Mouse (Mus musculus) mouse embryonic stem cell (cell line): ENCODE results near the gene Ccdc7a.
"Not testable (repeated sequence)": the region's sequence is repeated elsewhere in the genome, so short reads cannot be mapped to it uniquely, and the experiment has no call there.

Source experiments
- in situ Hi-C, 2 experiments: fragments of 300-500 bp; cut with MboI; formaldehyde crosslinking; loops; 1 replicate in 1 of 2; 3 replicates in 1 of 2; pipeline ENCODE4 v1.14.3; 2019 to 2020; ENCODE audit warnings: low sequenced_read_pairs in 2 of 2, low pct_unique_long_range_greater_than_20kb in 1 of 2, mixed read lengths in 1 of 2; ENCODE audit not compliant: unreplicated experiment in 1 of 2

Ccdc7a gene

DNA sequence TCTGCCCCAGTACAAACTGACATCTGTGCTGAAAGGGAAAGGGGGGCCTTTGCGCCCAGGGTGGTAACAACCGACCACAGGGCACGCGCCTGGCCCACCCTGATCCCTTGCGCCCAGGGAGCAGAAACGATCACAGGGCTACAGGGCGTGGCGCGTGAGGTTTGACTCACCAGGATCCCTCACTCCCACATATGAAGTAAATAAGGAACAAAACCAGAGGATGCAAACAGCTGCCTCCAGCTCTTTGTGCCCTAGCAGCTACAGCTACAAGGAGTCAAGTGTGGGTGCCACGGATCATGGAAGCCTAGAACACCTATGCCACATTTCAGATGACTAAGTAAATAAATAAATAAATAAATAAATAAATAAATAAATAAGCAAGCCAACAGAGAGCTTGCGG lies at the start of gene Ccdc7a:
Ccdc7a (minus strand) TSS at position 101 of the 400 bp plus-strand sequence.
- in situ Hi-C loops, result not testable (repeated sequence)

DNA sequence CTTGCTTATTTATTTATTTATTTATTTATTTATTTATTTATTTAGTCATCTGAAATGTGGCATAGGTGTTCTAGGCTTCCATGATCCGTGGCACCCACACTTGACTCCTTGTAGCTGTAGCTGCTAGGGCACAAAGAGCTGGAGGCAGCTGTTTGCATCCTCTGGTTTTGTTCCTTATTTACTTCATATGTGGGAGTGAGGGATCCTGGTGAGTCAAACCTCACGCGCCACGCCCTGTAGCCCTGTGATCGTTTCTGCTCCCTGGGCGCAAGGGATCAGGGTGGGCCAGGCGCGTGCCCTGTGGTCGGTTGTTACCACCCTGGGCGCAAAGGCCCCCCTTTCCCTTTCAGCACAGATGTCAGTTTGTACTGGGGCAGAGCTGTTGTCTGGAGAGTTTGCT lies 1.5 kb upstream of the Ccdc7a start, which contains the start of gene Ccdc7b:
Ccdc7b (plus strand) TSS at position 301 of the 400 bp plus-strand sequence.
- in situ Hi-C loops, result not testable (repeated sequence)

DNA sequence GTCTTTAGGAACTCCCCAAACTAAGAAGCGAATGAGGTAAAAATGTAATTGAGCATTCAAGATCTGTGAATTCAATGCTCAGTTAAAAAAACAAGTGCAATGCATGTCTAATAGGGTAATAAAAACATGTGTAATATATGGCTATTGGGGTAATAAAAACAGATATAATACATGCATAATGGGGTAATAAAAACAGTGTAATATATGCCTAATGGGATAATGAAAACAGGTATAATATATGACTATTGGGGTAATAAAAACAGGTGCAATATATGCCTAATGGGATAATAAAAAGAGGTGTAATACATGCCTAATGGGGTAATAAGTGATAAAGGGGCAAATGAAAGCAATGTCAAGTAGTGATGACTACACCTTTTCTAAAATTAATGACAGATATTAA lies 73.9 kb downstream of the Ccdc7a start:
- in situ Hi-C loops, result no loop called here

DNA sequence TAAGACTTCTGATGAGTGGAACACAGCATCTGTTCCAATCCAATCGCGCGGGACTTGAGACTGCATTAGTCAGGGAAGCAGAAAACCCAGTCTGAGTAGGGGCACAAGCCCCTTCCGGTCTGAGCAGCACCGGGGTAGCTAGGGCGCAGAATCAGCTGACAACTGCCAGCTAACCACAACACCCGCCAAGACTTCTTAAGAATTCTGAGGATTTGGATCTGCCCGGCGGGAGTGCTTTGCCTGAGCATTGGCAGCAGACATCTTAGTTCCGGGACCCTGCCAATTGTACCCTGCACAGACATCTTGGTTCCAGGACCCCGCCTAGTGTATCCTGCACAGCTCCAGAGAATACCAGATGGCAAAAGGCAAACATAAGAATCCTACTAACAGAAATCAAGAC lies 116.4 kb downstream of the Ccdc7a start:
- in situ Hi-C loops, result not testable (repeated sequence)

DNA sequence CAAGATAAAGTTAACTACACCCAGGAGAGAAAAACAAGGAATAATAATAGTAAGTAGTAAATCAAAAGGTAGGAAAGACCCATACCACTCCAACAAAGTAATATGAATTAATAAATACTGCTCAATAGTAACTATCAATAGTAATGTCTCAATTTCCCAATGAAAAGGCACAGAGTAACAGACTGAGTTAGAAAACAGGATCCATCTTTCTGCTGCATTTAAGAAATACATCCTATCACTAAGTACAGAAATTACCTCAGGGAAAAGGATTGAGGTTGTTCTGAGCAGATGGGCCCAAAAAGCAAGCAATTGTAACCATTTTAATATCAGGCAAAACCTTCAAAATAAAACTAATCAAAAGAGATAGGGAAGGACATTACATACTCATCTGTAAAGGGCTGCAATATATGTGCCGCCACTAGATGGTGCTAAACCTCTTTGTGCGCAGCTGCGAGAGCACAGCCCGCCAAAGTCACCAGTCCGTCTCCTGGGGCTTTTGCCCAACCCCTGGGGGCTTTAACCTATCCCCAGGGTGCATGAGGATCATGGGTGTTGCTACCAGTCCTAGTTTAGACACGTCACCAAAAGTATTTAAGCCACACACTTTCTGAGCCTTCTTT lies 124.2 kb downstream of the Ccdc7a start:
- in situ Hi-C loops, result not testable (repeated sequence)

DNA sequence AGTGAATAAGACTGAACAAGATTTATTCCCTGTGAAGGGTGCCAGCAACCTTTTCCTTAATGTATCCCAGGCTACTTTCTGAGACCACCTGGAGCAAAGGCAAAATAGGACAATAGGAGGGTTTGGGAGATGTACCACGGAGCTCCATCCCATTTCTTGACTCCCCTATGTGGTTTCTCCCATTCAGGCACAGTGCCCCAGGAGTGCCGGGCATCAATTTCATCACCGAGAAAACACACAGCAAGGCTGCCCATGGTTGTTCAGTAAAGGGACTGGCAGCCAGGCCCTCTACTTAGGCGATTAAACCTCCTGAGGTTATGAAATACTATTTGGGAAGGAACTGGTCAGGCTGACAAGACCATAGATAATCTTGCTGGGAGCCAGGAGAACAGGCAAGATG lies 131.9 kb downstream of the Ccdc7a start:
- in situ Hi-C loops, result no loop called here

DNA sequence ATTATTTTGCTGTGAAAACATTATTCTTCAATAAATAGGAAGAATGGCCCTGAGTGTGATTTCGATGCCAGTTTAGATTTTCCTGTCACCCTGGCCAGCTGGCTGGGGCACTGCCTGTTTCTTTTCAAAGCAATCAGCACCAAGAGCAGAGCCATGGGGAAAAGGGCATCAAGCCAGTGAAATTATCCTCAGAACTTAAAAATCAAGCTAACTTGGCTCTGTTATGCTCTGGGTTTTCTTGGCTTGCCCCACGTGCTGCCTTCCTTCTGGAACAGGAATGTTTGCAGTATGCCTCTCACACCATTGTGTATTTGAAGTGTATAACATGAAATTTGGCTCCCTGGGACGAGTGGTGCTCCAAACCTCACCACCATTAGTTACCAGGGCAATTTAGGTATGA lies 182.6 kb downstream of the Ccdc7a start:
- in situ Hi-C loops, result no loop called here

DNA sequence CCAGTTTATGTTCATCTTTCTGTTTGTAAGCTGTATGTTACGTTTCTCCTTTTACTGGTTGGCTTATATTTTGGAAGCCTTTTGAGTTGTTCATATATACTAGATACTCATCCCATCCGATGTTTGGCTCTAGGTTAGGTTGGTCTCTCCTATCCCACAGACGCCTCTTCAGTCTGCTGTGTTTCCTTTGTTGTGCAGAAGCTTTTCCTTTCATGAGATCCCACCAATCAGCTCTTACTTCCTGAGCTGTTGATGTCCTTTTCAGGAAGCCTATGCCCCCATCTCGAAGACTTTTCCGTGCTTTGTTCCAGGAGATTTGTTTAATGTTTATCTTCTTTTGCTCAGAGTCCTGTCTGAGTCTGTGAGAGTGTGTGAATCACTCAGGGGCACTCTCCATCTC lies 221.6 kb downstream of the Ccdc7a start:
- in situ Hi-C loops, result no loop called here

DNA sequence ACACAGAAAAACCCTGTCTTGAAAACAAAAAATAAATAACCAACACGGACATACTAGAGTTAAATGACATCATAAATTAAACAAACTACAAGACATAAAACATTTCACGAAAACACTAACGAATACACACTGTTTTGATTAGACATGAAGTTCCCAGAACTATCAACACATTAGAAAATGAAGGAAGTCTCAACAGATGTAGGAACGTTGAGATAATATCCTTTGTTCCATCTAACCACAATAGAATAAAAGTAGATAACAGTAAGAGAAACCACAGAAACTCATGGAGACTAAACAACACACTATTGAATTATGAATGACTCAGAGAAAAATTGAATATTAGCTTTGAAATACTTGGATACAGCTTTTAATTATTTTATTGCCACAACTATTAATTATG lies 252.8 kb downstream of the Ccdc7a start:
- in situ Hi-C loops, result no loop called here

DNA sequence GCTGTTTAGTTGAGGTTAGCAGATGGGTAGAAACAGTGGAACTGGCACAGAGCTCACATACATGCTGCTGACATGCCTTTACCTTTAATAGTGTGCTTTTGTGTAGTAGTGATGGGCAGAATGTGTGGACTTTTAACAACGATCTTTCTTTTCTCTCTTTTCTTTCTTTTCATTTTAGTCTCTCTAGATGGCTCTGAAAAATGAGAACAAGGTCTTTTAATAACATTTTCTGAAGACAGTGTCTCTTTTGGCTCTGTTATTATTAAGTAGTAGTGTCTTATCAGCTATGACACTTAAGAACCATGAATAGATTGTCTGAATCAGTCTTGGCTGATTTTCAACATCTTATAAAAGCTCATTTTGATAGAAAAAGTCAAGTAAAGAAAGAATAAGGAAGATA lies 266.7 kb downstream of the Ccdc7a start, which contains the start of gene Gm3952:
Gm3952 (minus strand) TSS at position 101 of the 400 bp plus-strand sequence.
- in situ Hi-C loops, result no loop called here

DNA sequence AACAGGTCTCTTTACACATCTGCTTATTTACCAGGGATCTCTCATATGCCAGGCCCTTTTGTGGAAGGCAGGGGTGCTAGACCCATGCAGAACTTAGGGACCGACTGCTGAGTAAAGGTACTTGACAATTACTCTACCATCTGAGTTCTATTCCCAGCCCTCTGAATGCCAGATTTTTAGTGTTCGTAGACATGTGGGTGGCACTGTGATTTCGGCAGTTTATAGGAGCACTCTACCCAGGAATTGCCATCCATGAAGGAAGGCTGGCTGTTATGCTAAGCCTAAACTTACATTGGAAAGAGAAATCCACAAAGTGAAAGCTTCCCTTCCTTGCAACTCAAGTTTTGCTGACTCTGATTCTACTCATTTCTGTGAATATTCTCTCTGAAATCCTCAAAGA lies 329.6 kb downstream of the Ccdc7a start:
- in situ Hi-C loops, result no loop called here

DNA sequence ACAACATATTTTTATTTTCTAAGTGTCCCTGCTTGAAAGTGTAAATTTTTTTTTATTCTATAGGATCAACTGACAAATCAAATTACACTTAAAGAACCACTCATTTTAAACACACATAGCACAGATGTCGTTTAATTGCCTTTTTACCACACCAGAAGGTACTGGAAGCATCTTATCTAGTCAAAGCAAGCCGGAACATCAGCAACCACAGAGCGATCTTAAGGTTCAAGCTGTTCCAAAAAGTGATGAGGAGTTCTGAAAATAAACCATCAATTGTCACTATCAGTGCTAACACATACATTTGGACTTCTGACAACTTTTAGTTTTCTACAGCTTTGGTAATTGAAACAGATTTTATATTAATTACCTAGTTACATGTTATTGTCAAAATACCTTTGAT lies 331.2 kb downstream of the Ccdc7a start:
- in situ Hi-C loops, result no loop called here

DNA sequence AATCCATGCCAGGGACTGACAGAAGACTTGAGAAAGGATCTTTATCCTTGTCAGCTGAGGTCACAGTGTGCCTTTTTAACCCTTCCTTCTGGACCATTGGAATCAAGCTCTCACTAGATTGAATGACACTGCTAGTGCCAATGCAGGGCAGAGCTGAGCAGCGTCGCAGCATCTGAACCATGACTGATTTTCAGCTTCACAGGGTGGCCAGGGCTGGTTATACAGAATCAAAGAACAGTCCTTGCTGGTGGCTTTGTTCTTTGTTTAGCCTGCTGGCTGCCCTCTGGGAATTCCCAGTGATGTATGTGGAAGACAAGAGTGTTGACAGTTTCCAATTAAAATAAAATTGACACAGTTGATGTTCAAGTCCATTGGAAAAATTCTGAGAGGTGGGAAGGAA lies 333.1 kb downstream of the Ccdc7a start:
- in situ Hi-C loops, result no loop called here

DNA sequence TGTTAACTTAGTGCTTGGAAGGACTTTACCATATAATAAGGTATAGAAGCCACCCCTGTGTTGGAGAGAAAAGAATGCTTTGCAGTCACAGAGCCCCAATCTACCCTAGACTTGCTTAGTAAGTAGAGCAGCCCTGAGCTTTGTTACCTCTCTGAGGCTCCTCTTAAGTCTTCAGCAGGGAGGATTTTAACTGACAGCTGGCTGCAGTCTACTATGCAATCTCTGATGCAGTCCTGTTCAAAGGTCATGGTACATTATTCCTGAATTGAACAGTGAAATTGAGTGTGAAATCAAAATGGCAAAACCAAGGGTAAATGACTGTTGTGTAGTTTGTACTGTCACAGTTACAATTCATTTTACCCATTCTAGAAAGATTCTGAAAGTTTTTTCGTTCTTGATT lies 338.1 kb downstream of the Ccdc7a start:
- in situ Hi-C loops, result no loop called here

DNA sequence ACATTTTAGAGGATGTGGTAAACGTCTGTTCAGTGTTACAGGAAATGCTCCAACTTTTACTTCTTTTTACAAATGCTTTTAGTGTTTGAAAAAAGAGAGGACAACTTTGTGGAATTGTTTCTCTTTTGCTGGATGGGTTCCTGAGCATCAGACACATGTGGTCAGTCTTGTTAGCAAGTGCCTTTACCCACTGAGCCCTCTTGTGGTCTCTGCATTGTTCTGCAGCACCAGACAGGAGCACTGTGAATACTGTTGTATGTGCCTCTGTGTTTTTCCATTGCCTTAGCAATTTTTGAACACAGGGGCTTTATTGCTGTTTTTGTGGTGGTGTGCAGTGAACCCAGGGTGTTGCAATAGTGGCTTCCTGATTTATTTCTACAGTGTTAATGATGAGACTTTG lies 340.5 kb downstream of the Ccdc7a start:
- in situ Hi-C loops, result no loop called here

DNA sequence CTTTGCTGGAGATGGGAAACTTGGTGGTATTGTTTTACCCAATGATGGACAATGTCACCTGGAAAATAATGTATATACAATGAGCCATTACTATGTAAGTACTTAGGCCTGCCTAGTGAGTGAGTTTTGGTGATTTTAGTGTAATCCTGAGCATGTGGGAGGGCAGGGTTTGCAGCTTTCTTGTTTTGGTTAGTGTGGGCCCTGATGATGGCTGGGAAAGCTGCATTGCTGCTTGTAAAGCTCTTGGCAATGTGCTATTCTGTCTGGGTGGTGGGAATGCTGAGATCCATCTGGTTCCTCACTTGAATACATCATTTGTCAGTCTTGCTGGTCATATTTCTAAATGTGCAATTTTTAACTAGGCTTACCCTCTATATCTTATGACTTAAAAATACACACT lies 349.1 kb downstream of the Ccdc7a start:
- in situ Hi-C loops, result loop anchor here (10.0 kb wide), 1 partner anchor 61 kb away; no protein-coding TSS in a partner anchor

DNA sequence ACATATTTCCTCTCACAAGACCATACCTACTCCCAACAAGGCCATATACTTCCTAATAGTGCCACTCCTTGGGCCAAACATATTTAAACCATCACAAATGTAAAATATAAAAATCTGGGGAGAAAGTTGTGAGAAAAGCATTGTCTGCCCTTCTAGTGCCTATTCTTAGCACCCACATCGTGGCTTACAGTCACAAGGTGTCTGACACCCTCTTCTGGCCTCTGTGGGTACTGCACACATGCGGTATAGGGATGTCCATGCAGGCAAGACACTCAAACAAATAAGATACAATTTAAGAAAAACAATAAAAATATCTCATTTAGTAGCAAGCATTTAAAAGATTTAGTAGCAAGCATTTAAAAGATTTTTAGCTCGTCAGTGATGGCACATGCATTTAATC lies 356.1 kb downstream of the Ccdc7a start:
- in situ Hi-C loops, result no loop called here

DNA sequence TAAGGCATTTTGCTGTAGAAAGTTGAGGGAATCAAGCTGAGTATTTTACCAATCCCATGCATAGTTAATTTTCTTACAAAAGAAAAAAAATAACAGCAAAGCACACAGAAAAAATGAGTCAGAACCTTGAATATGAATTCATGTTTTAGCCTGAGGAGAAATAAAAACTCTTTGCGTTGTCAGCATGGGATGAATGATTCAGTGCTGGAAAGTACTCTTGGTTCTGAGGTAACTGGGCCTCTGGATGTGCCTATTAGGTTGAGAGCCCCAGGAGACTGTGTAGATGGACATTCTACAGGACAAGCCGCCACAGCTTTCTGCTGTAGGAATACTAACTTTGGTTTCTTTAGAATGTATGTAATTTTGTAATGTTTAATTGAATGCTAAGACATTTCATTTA lies 360.5 kb downstream of the Ccdc7a start:
- in situ Hi-C loops, result no loop called here

DNA sequence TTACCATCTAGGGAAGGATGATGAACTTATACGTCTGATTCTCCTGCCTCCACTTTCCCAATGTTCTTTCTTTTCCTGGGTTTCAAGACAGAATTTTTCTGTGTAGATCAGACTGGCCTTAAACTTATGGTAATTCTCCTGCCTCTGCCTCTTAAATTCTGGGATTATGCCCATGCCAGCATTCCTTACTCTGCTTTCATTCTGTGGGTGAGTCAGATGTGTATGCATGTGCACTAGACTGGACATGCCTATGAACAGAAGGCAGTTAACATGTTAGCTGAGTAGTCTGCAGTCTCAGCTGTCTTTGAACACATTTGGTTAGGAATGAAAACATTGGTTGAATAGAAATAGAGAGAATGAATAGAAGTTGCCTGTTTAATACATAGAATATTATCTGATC lies 360.9 kb downstream of the Ccdc7a start:
- in situ Hi-C loops, result no loop called here

DNA sequence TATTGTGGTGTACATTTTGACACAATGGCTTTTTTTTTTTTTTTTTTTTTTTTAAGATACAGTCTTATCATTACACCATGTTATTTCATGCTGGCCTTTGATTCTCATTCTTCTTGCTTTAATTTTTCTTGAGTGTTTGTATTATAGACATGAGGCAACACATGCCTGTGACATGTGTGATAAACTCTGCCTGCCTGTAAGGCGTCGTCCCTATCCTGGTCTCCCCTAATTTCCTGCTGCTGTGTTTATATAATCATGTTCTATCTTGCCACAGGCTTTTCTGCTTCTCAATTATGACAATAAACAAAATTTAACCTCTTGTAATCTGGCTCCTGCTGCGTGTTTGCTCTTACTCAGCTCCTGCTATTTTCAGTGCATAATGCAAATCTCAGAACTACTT lies 367.4 kb downstream of the Ccdc7a start:
- in situ Hi-C loops, result no loop called here
